Mouse (Mus musculus): ENCODE data around the gene Duoxa1.

Duoxa1 gene

GRCm38 (mm10) chr2:122297271-122298095 is 16.0 kb downstream of the Duoxa1 start:
- peak; percentile 25 for DNase-seq (ENCODE audit: low read depth)

GRCm38 (mm10) chr2:122294916-122295315 is 18.6 kb downstream of the Duoxa1 start:
- DNase-seq (ENCODE audit: low read depth) = peak; percentile 15

- no peak for DNase-seq (ENCODE audit: low read depth)
Measured at GRCm38 (mm10) chr2:122286137-122286536, 27.4 kb downstream of the Duoxa1 start.

GRCm38 (mm10) chr2:122284091-122284490 is 29.4 kb downstream of the Duoxa1 start:
- no peak for DNase-seq (ENCODE audit: low read depth)

- no peak for DNase-seq (ENCODE audit: low read depth)
Measured at GRCm38 (mm10) chr2:122278769-122279168, 34.8 kb downstream of the Duoxa1 start.

- DNase-seq (ENCODE audit: low read depth) = no peak
Measured at GRCm38 (mm10) chr2:122266407-122267193, 46.9 kb downstream of the Duoxa1 start.

- no peak for DNase-seq (ENCODE audit: low read depth)
Measured at GRCm38 (mm10) chr2:122264690-122265089, 48.8 kb downstream of the Duoxa1 start.

- no peak for DNase-seq (ENCODE audit: low read depth)
Measured at GRCm38 (mm10) chr2:122260729-122261128, 52.8 kb downstream of the Duoxa1 start.

- DNase-seq (ENCODE audit: low read depth) = no peak
Measured at GRCm38 (mm10) chr2:122255997-122256396, 57.5 kb downstream of the Duoxa1 start.

All from naive thymus-derived CD4-positive, alpha-beta T cell, adult 2 months (primary cell).